Mouse (Mus musculus) urinary bladder, adult 2 months (tissue): Measurements from ENCODE around the gene R3hdm1. TPM values are rescaled to one million over a fixed set of nuclear protein-coding genes. Genes with fewer than 3 reads are reported as not detected.
A peak's percentile ranks its signal among the peaks of the same experiment; 100 is the strongest.

ENCODE experiments used
- DNase-seq: peaks from one replicate; pipeline ENCODE4 v3.0.0; 2022; ENCODE audit warnings: low spot score
- polyA plus RNA-seq: library from polyadenylated mRNA; depleted of rRNA; stranded (reverse); fragments of >200 nt; gene quantifications from 2 replicates; pipeline ENCODE4 v1.2.3, GENCODE M21; 2012; rRNA removed

Gene R3hdm1
- 24.0 and 32.6 TPM in 2 replicates for polyA plus RNA-seq

- peak; percentile 76 for DNase-seq
These were observed at the start of gene R3hdm1, which contains the start of gene Zranb3 for GRCm38 (mm10) chr1:128102641-128103461. Gene R3hdm1 (plus strand): TSS chr1:128103301. Gene Zranb3 (minus strand): TSS chr1:128103047.

- DNase-seq = no peak
These were observed 45.8 kb upstream of the R3hdm1 start for GRCm38 (mm10) chr1:128057269-128057668.

GRCm38 (mm10) chr1:128058625-128059024 lies 44.5 kb upstream of the R3hdm1 start:
- no peak for DNase-seq

GRCm38 (mm10) chr1:128060655-128061344 lies 42.3 kb upstream of the R3hdm1 start:
- no peak for DNase-seq

- no peak for DNase-seq
These were observed 41.7 kb upstream of the R3hdm1 start for GRCm38 (mm10) chr1:128061401-128061800.

- no peak for DNase-seq
These were observed 40.9 kb upstream of the R3hdm1 start for GRCm38 (mm10) chr1:128062167-128062566.

- no peak for DNase-seq
These were observed 38.4 kb upstream of the R3hdm1 start for GRCm38 (mm10) chr1:128064716-128065115.

GRCm38 (mm10) chr1:128068945-128069397 lies 34.1 kb upstream of the R3hdm1 start:
- DNase-seq = no peak

GRCm38 (mm10) chr1:128070003-128070402 lies 33.1 kb upstream of the R3hdm1 start:
- no peak for DNase-seq

- no peak for DNase-seq
These were observed 30.1 kb upstream of the R3hdm1 start for GRCm38 (mm10) chr1:128073051-128073450.

GRCm38 (mm10) chr1:128076791-128077479 lies 26.2 kb upstream of the R3hdm1 start:
- DNase-seq = no peak

GRCm38 (mm10) chr1:128077788-128078187 lies 25.3 kb upstream of the R3hdm1 start:
- DNase-seq = no peak

GRCm38 (mm10) chr1:128078646-128079045 lies 24.5 kb upstream of the R3hdm1 start:
- no peak for DNase-seq

GRCm38 (mm10) chr1:128080936-128081696 lies 22.0 kb upstream of the R3hdm1 start:
- DNase-seq = no peak

- DNase-seq = no peak
These were observed 21.2 kb upstream of the R3hdm1 start for GRCm38 (mm10) chr1:128081873-128082272.

- DNase-seq = no peak
These were observed 20.3 kb upstream of the R3hdm1 start for GRCm38 (mm10) chr1:128082800-128083199.

GRCm38 (mm10) chr1:128094686-128095085 lies 8.4 kb upstream of the R3hdm1 start:
- no peak for DNase-seq

- no peak for DNase-seq
These were observed 4.8 kb upstream of the R3hdm1 start for GRCm38 (mm10) chr1:128098309-128098708.

GRCm38 (mm10) chr1:128102251-128102640 lies 855 bp upstream of the R3hdm1 start:
- DNase-seq = no peak

GRCm38 (mm10) chr1:128103520-128104088 lies 503 bp downstream of the R3hdm1 start:
- no peak for DNase-seq
